8 mouse cellular contexts compared by ENCODE assay signal in genomic region chrX:59179081-59179596, GRCm38 (mm10).
DNase-seq lines count a peak whose midpoint lies in the region; ATAC-seq lines count a peak whose summit lies in the region.

No protein-coding gene starts in this region.

- 0 out of 2 replicates have a peak, but pooled peaks cover 2% of the 10 kb centered on the region for H3K4me1 ChIP-seq in forebrain, embryonic 11.5 days (replicated peaks; ENCODE audit: control insufficient read depth, insufficient read depth, low read length)
- no peaks in the 10 kb centered on the region for H3K4me1 ChIP-seq in limb, embryonic 12.5 days (replicated peaks)

- WGBS in forebrain, embryonic 11.5 days, result 12% methylated on average over 3 of the region's 3 CpGs
- 17% methylated on average over 3 of the region's 3 CpGs for WGBS in limb, embryonic 12.5 days

- no peak overlapping the region for H3K4me3 ChIP-seq in forebrain, embryonic 11.5 days (ENCODE audit: low read depth, low read length)
- no peak overlapping the region for H3K4me3 ChIP-seq in limb, embryonic 12.5 days (replicated peaks)

- no peak overlapping the region for H3K9ac ChIP-seq in forebrain, embryonic 11.5 days (ENCODE audit: low read length)
- no peak overlapping the region for H3K9ac ChIP-seq in limb, embryonic 12.5 days (replicated peaks)

- DNase-seq in adrenal gland, adult 2 months, result peak; percentile 3
- DNase-seq in adrenal gland, postnatal 4 days (ENCODE audit: low spot score in 2 of 2), result no peak
- DNase-seq in brain, embryonic 18.5 days (ENCODE audit: low read depth, low spot score), result peak; percentile 47
- DNase-seq in forebrain, embryonic 11.5 days (ENCODE audit: low spot score), result peak; percentile 57
- DNase-seq in heart, postnatal 4 days, result peak; percentile 37
- peak; percentile 20 for DNase-seq in right cerebral cortex, postnatal 14 days

- no peak overlapping the region for H3K27ac ChIP-seq in forebrain, embryonic 11.5 days (ENCODE audit: low read depth, low read length)
- no peak overlapping the region for H3K27ac ChIP-seq in limb, embryonic 12.5 days

- H3K36me3 ChIP-seq in forebrain, embryonic 11.5 days (ENCODE audit: control insufficient read depth, insufficient read depth, low read length), result no peaks in the 10 kb centered on the region
- no peaks in the 10 kb centered on the region for H3K36me3 ChIP-seq in limb, embryonic 12.5 days

- H3K4me2 ChIP-seq in forebrain, embryonic 11.5 days (ENCODE audit: low read depth, low read length, severe bottlenecking), result no peak overlapping the region
- H3K4me2 ChIP-seq in limb, embryonic 12.5 days, result no peak overlapping the region

- no peaks in the 10 kb centered on the region for H3K9me3 ChIP-seq in forebrain, embryonic 11.5 days (ENCODE audit: control insufficient read depth, low read length)
- H3K9me3 ChIP-seq in limb, embryonic 12.5 days, result no peaks in the 10 kb centered on the region

- ATAC-seq in forebrain, embryonic 11.5 days (replicated peaks; ENCODE audit: low FRiP score), result peak; percentile 86
- peak; percentile 63; the same call in 1 of the 2 replicates for ATAC-seq in limb, embryonic 12.5 days (ENCODE audit: insufficient number of reproducible peaks, insufficient read depth, low FRiP score, low TSS enrichment, low read depth)
- ATAC-seq in activated CD4-positive, CD25-positive, alpha-beta regulatory T cell, adult 4 months, result no peak

- H3K27me3 ChIP-seq in forebrain, embryonic 11.5 days (ENCODE audit: control insufficient read depth, insufficient read depth, low read length), result no peaks in the 10 kb centered on the region
- H3K27me3 ChIP-seq in limb, embryonic 12.5 days, result no peaks in the 10 kb centered on the region

Comparison
In these comparisons a context has a peak if more than half of its experiments do, and no peak if none do; other contexts are left out.
1. DNase-seq: peak in adrenal gland, adult 2 months (single experiment), brain, embryonic 18.5 days (single experiment), forebrain, embryonic 11.5 days (single experiment), heart, postnatal 4 days (single experiment) and right cerebral cortex, postnatal 14 days (single experiment); none in adrenal gland, postnatal 4 days (0 of 2).